24 mouse cellular contexts compared by ENCODE assay signal in the genomic region with DNA sequence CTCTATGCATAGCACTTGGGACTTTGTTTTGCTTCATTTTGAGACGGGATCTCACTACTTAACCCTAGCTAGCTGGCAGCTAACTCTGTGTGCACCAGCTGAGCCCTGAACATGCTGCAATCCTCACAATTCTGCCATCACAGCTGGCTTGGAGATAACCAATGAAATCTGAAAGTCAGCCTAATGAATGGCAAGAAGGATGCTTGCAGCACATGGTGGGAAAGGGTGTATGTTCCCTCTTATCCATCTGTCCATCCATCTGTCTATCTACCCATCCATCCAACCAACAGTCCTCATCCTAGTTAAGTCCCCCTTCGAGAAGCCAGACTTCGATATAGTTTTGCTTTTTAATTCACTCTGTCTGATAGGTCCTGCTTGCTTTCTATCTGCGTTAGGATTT.
"Had no signal": no experiment of that assay in that cellular context is flagged by ENCODE, and none has a peak within 500 bp of the region (broad histone marks: within the 10 kb centered on the region; RNA-seq: fewer than 3 reads in every experiment).

No protein-coding gene starts in this region.

- H3K4me2 ChIP-seq: limb, embryonic 12.5 days; limb, embryonic 15.5 days; liver, embryonic 11.5 days; lung, embryonic 14.5 days; midbrain, embryonic 13.5 days; neural tube, embryonic 13.5 days had no signal

- ATAC-seq: liver, postnatal 0 days; lung, postnatal 0 days; midbrain, embryonic 13.5 days; midbrain, embryonic 16.5 days had no signal

- H3K36me3 ChIP-seq: limb, embryonic 12.5 days; limb, embryonic 15.5 days; midbrain, embryonic 10.5 days; midbrain, embryonic 13.5 days; neural tube, embryonic 13.5 days had no signal

- H3K4me3 ChIP-seq: limb, embryonic 12.5 days; limb, embryonic 15.5 days; megakaryocyte, embryonic 14.5 days; midbrain, embryonic 10.5 days; midbrain, embryonic 13.5 days; myocyte; neural tube, embryonic 13.5 days had no signal

- H3K9ac ChIP-seq: limb, embryonic 12.5 days; limb, embryonic 15.5 days; liver, embryonic 14.5 days; liver, postnatal 0 days; lung, embryonic 14.5 days; midbrain, embryonic 13.5 days; neural tube, embryonic 13.5 days had no signal

- H3K9me3 ChIP-seq: limb, embryonic 12.5 days; limb, embryonic 15.5 days; midbrain, embryonic 10.5 days; midbrain, embryonic 13.5 days; neural tube, embryonic 13.5 days had no signal

- H3K27ac ChIP-seq: limb, embryonic 12.5 days; limb, embryonic 15.5 days; liver, embryonic 14.5 days; macrophage; midbrain, embryonic 10.5 days; midbrain, embryonic 13.5 days; neural tube, embryonic 13.5 days had no signal

- DNase-seq: kidney, adult 18-20 months; kidney, adult 9 months; kidney, postnatal 14 days; kidney, postnatal 4 days; left cerebral cortex, postnatal 4 days; liver, postnatal 0 days; lung, embryonic 14.5 days; retina, postnatal 1 day; right cerebral cortex, postnatal 25 days; spleen, adult 18-20 months; thymus, adult 18-20 months; thymus, postnatal 36 days had no signal

- H3K27me3 ChIP-seq: limb, embryonic 12.5 days; limb, embryonic 15.5 days; megakaryocyte, embryonic 14.5 days; midbrain, embryonic 13.5 days; neural tube, embryonic 13.5 days had no signal

- H3K4me1 ChIP-seq: limb, embryonic 12.5 days; limb, embryonic 15.5 days; megakaryocyte, embryonic 14.5 days; midbrain, embryonic 10.5 days; midbrain, embryonic 13.5 days; neural tube, embryonic 13.5 days had no signal
